Mouse (Mus musculus) C2C12 (cell line): ENCODE measurements around the gene Agap1.

ENCODE experiments used
- CTCF ChIP-seq: IDR thresholded peaks from one replicate; pipeline ENCODE4 v1.5.1; 2011; ENCODE audit not compliant: control insufficient read depth, insufficient read depth, insufficient read length
- MAX ChIP-seq: IDR thresholded peaks from one replicate; pipeline ENCODE4 v1.6.1; 2011; ENCODE audit warnings: mild to moderate bottlenecking, control low read depth
- MYOD1 ChIP-seq: IDR thresholded peaks from one replicate; pipeline ENCODE4 v1.6.1; 2011; ENCODE audit warnings: low read depth; ENCODE audit not compliant: control insufficient read depth, insufficient read length
- MYOG ChIP-seq: IDR thresholded peaks from one replicate; pipeline ENCODE4 v1.6.1; 2011; ENCODE audit not compliant: control insufficient read depth, insufficient read length; ENCODE audit errors: extremely low read depth
- USF1 ChIP-seq: IDR thresholded peaks from one replicate; pipeline ENCODE4 v1.6.1; 2011; ENCODE audit warnings: low read depth, mild to moderate bottlenecking, control low read depth, moderate library complexity

DNA sequence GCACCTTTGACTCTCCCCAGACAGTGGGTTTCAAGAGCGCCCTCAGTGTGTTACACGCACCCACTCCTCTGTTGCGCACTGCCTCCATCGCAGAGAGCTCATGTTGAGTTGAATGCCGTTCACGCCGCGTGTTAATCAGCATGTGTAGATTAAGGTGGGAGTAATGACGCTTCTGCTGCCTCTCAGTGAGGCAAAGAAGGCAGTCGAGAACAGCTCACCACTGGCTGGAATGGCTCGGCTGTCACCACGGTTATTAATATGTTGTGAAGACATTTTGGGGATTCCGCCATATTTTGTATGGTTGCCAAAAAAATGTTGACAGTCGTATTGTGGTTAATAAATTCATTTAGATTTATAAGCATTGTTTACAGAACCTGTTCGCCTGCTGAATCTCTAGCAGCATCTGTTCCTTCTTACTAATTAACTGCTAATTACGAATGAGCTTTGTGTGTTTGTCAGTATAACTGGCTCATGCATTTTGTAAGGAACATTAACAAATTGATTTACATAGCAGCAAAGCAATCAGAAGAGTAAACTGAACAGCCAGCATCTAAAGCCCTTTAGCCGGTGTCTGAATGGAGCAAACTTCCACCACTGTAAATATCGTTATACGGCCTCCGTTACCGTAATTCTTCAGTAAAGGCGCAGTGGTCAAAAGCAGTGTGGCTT is 235.1 kb downstream of the Agap1 start:
- TF ChIP-seq CTCF (no peak), USF1 (no peak), MYOG (no peak), MYOD1 (no peak), MAX (no peak)
